Comparison of ENCODE assay signal across 22 mouse cellular contexts in the genomic region with DNA sequence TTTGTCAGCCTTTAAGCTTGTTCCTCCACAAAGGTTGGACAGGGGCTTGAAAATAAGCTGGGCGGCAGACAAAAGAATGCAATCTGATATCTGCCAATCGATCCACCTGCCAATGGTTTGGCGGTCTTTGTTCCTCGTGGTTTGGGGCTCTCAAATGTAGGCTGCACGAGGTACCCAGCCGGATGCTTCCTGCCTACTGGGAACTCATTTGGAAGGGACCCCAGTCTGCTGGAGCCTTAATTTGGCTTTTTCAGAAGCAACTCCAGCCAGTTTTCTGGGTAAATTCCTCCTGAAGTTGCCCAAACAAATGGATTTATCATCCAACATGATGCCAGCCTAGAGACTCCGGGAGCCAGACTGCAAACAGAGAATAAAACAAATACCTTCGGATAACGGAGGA.
A peak's percentile ranks its signal among the peaks of the same experiment; 100 is the strongest.
DNase-seq lines count a peak whose midpoint lies in the region; ATAC-seq lines count a peak whose summit lies in the region.
"Had no signal": no experiment of that assay in that cellular context is flagged by ENCODE, and none has a peak within 500 bp of the region (broad histone marks: within the 10 kb centered on the region; RNA-seq: fewer than 3 reads in every experiment).

No protein-coding gene starts in this region.

- no peak overlapping the region for H3K4me2 ChIP-seq in midbrain, embryonic 16.5 days (ENCODE audit: low read length)
- peak overlapping the region; percentile 17; the same call in 1 of the 2 replicates for H3K4me2 ChIP-seq in hindbrain, embryonic 14.5 days (replicated peaks)
- H3K4me2 ChIP-seq in midbrain, embryonic 14.5 days (ENCODE audit: low read length), result no peak overlapping the region
- H3K4me2 ChIP-seq: embryonic facial prominence, embryonic 13.5 days; heart, embryonic 13.5 days; stomach, embryonic 15.5 days had no signal

- 45% methylated on average over 9 of the region's 9 CpGs for WGBS in midbrain, embryonic 10.5 days
- 23% methylated on average over 9 of the region's 9 CpGs for WGBS in midbrain, embryonic 16.5 days
- 35% methylated on average over 9 of the region's 9 CpGs for WGBS in hindbrain, embryonic 10.5 days
- 21% methylated on average over 9 of the region's 9 CpGs for WGBS in hindbrain, embryonic 14.5 days
- WGBS in midbrain, embryonic 14.5 days, result 15% methylated on average over 9 of the region's 9 CpGs

- H3K9ac ChIP-seq in midbrain, embryonic 16.5 days (ENCODE audit: low read depth, low read length), result no peak overlapping the region
- H3K9ac ChIP-seq in hindbrain, embryonic 14.5 days, result peak overlapping the region; percentile 39; the same call in 1 of the 2 replicates
- H3K9ac ChIP-seq in midbrain, embryonic 14.5 days (replicated peaks; ENCODE audit: low read length), result no peak overlapping the region
- H3K9ac ChIP-seq: embryonic facial prominence, embryonic 13.5 days; heart, embryonic 13.5 days; stomach, embryonic 15.5 days had no signal

- no peaks in the 10 kb centered on the region for H3K9me3 ChIP-seq in midbrain, embryonic 10.5 days (replicated peaks)
- no peaks in the 10 kb centered on the region for H3K9me3 ChIP-seq in midbrain, embryonic 16.5 days (replicated peaks; ENCODE audit: control insufficient read depth, low read length, poor library complexity, severe bottlenecking)
- H3K9me3 ChIP-seq in hindbrain, embryonic 10.5 days, result no peaks in the 10 kb centered on the region
- H3K9me3 ChIP-seq in hindbrain, embryonic 14.5 days (ENCODE audit: control insufficient read depth, low read length), result no peaks in the 10 kb centered on the region
- H3K9me3 ChIP-seq in midbrain, embryonic 14.5 days (ENCODE audit: control insufficient read depth, low read length), result no peaks in the 10 kb centered on the region
- H3K9me3 ChIP-seq: embryonic facial prominence, embryonic 13.5 days; heart, embryonic 13.5 days; stomach, embryonic 15.5 days had no signal

- H3K36me3 ChIP-seq in midbrain, embryonic 10.5 days, result no peaks in the 10 kb centered on the region
- no peaks in the 10 kb centered on the region for H3K36me3 ChIP-seq in midbrain, embryonic 16.5 days (ENCODE audit: control insufficient read depth, insufficient read depth, low read length)
- no peaks in the 10 kb centered on the region for H3K36me3 ChIP-seq in hindbrain, embryonic 10.5 days
- H3K36me3 ChIP-seq in hindbrain, embryonic 14.5 days (replicated peaks; ENCODE audit: control insufficient read depth, insufficient read depth), result no peaks in the 10 kb centered on the region
- H3K36me3 ChIP-seq in midbrain, embryonic 14.5 days (ENCODE audit: control insufficient read depth, insufficient read depth, low read length), result no peaks in the 10 kb centered on the region
- H3K36me3 ChIP-seq: embryonic facial prominence, embryonic 13.5 days; heart, embryonic 13.5 days; stomach, embryonic 15.5 days had no signal

- peak overlapping the region; percentile 50; the same call in 1 of the 2 replicates for H3K27ac ChIP-seq in midbrain, embryonic 10.5 days (replicated peaks)
- H3K27ac ChIP-seq in midbrain, embryonic 16.5 days (ENCODE audit: low read length), result no peak overlapping the region
- peak overlapping the region; percentile 40; the same call in 1 of the 2 replicates for H3K27ac ChIP-seq in hindbrain, embryonic 10.5 days
- peak overlapping the region; percentile 69 for H3K27ac ChIP-seq in hindbrain, embryonic 14.5 days
- no peak overlapping the region; the same call in 1 of the 2 replicates for H3K27ac ChIP-seq in midbrain, embryonic 14.5 days (replicated peaks; ENCODE audit: low read depth, low read length)
- H3K27ac ChIP-seq: embryonic facial prominence, embryonic 13.5 days; heart, adult 2 months; heart, embryonic 13.5 days; stomach, embryonic 15.5 days had no signal

- DNase-seq in midbrain, embryonic 10.5 days (ENCODE audit: low spot score), result no peak
- no peak for DNase-seq in hindbrain, embryonic 10.5 days (ENCODE audit: low spot score)
- DNase-seq in hindbrain, embryonic 14.5 days (ENCODE audit: low spot score), result peak; percentile 45
- DNase-seq in midbrain, embryonic 14.5 days, result peak; percentile 59
- DNase-seq in embryo, embryonic 9.5 days (ENCODE audit: extremely low spot score), result no peak
- no peak for DNase-seq in MN1 (ENCODE audit: low spot score)
- DNase-seq in natural killer cell, adult 2 months (ENCODE audit: low spot score in 2 of 2), result no peak
- DNase-seq: adrenal gland, postnatal 14 days; cerebellum, adult 11 months; cerebellum, adult 9-11 months; gastrocnemius, postnatal 36 days; heart, adult 2 months; heart, postnatal 14 days; kidney, adult 18-20 months; kidney, postnatal 4 days; lung, postnatal 14 days; thymus, postnatal 25 days had no signal

- peaks cover 67% of the 10 kb centered on the region for H3K27me3 ChIP-seq in midbrain, embryonic 10.5 days (ENCODE audit: low read depth, poor library complexity, severe bottlenecking)
- H3K27me3 ChIP-seq in midbrain, embryonic 16.5 days (ENCODE audit: control insufficient read depth, insufficient read depth, low read depth, low read length), result peaks cover 7% of the 10 kb centered on the region
- peaks cover 65% of the 10 kb centered on the region for H3K27me3 ChIP-seq in hindbrain, embryonic 10.5 days (ENCODE audit: insufficient read depth, poor library complexity, severe bottlenecking)
- peaks cover 17% of the 10 kb centered on the region for H3K27me3 ChIP-seq in hindbrain, embryonic 14.5 days (ENCODE audit: control insufficient read depth, insufficient read depth, low read length)
- no peaks in the 10 kb centered on the region; the same call in 1 of the 2 replicates for H3K27me3 ChIP-seq in midbrain, embryonic 14.5 days (ENCODE audit: control insufficient read depth, insufficient read depth, low read length)

- no peak for ATAC-seq in midbrain, embryonic 16.5 days
- ATAC-seq in hindbrain, embryonic 14.5 days (ENCODE audit: low FRiP score), result no peak
- ATAC-seq in midbrain, embryonic 14.5 days (ENCODE audit: low FRiP score, low TSS enrichment), result no peak

- peaks cover 51% of the 10 kb centered on the region for H3K4me1 ChIP-seq in midbrain, embryonic 10.5 days
- peaks cover 19% of the 10 kb centered on the region for H3K4me1 ChIP-seq in midbrain, embryonic 16.5 days (ENCODE audit: control insufficient read depth, insufficient read depth, low read length)
- H3K4me1 ChIP-seq in hindbrain, embryonic 10.5 days (replicated peaks), result peaks cover 32% of the 10 kb centered on the region
- H3K4me1 ChIP-seq in hindbrain, embryonic 14.5 days (replicated peaks; ENCODE audit: control insufficient read depth, insufficient read depth, low read length), result peaks cover 31% of the 10 kb centered on the region; the same call in 1 of the 2 replicates
- peaks cover 42% of the 10 kb centered on the region for H3K4me1 ChIP-seq in midbrain, embryonic 14.5 days (ENCODE audit: control insufficient read depth, insufficient read depth, low read length)
- H3K4me1 ChIP-seq: embryonic facial prominence, embryonic 13.5 days; heart, embryonic 13.5 days; stomach, embryonic 15.5 days had no signal

- no peak overlapping the region for H3K4me3 ChIP-seq in midbrain, embryonic 10.5 days
- no peak overlapping the region for H3K4me3 ChIP-seq in midbrain, embryonic 16.5 days (ENCODE audit: low read depth, low read length)
- H3K4me3 ChIP-seq in hindbrain, embryonic 10.5 days, result no peak overlapping the region
- H3K4me3 ChIP-seq in hindbrain, embryonic 14.5 days (replicated peaks; ENCODE audit: low read length), result no peak overlapping the region
- H3K4me3 ChIP-seq in midbrain, embryonic 14.5 days (replicated peaks; ENCODE audit: low read depth, low read length), result no peak overlapping the region
- H3K4me3 ChIP-seq: embryonic facial prominence, embryonic 13.5 days; erythroblast, embryonic 14.5 days; heart, adult 2 months; heart, embryonic 13.5 days; stomach, embryonic 15.5 days had no signal

Comparison
In these comparisons a context has a peak if more than half of its experiments do, and no peak if none do; other contexts are left out.
1. DNase-seq: peak in hindbrain, embryonic 14.5 days (single experiment) and midbrain, embryonic 14.5 days (single experiment); none in midbrain, embryonic 10.5 days (single experiment), hindbrain, embryonic 10.5 days (single experiment), embryo, embryonic 9.5 days (single experiment), MN1 (single experiment) and natural killer cell, adult 2 months (0 of 2).
2. H3K27ac ChIP-seq: peak in midbrain, embryonic 10.5 days (single experiment), hindbrain, embryonic 10.5 days (single experiment) and hindbrain, embryonic 14.5 days (single experiment); none in midbrain, embryonic 16.5 days (single experiment) and midbrain, embryonic 14.5 days (single experiment).